ENCODE assay signal across 16 mouse cellular contexts in the genomic region with DNA sequence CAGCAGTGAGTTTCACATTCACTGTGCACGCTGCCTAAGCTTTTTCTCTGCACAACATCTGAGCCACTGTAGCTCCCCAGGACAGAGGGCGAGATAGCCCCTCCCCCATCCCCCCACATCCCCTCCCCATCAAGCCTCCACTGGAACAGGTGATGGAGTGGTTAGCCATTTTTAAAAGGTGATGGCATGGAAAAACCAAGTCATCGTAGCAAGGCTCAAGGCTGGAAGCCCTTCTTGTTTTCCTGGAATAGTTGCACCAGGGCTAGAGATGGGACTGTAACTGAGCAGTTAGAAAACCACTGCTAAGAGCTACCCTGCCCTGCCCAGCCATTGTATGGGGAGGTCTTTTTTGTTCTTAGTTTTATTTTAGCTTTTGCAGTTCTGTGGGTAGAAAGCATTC.
"Had no signal": no experiment of that assay in that cellular context is flagged by ENCODE, and none has a peak within 500 bp of the region (broad histone marks: within the 10 kb centered on the region; RNA-seq: fewer than 3 reads in every experiment).

No protein-coding gene starts in this region.

- H3K36me3 ChIP-seq: lung, embryonic 15.5 days; midbrain, embryonic 13.5 days; midbrain, embryonic 15.5 days; neural tube, embryonic 12.5 days had no signal

- H3K27ac ChIP-seq: lung, embryonic 15.5 days; macrophage; midbrain, embryonic 13.5 days; midbrain, embryonic 15.5 days; neural tube, embryonic 12.5 days had no signal

- H3K4me1 ChIP-seq: midbrain, embryonic 13.5 days; midbrain, embryonic 15.5 days; neural tube, embryonic 12.5 days had no signal

- H3K9ac ChIP-seq: lung, embryonic 15.5 days; midbrain, embryonic 13.5 days; midbrain, embryonic 15.5 days; neural tube, embryonic 12.5 days had no signal

- H3K27me3 ChIP-seq: lung, embryonic 15.5 days; midbrain, embryonic 13.5 days; midbrain, embryonic 15.5 days; neural tube, embryonic 12.5 days had no signal

- ATAC-seq: lung, postnatal 0 days; midbrain, embryonic 13.5 days; midbrain, embryonic 15.5 days had no signal

- H3K4me2 ChIP-seq: lung, embryonic 15.5 days; midbrain, embryonic 11.5 days; midbrain, embryonic 13.5 days; midbrain, embryonic 15.5 days; neural tube, embryonic 12.5 days had no signal

- H3K4me3 ChIP-seq: lung, embryonic 15.5 days; megakaryocyte, embryonic 14.5 days; midbrain, embryonic 13.5 days; midbrain, embryonic 15.5 days; neural tube, embryonic 12.5 days had no signal

- H3K9me3 ChIP-seq: lung, embryonic 15.5 days; midbrain, embryonic 13.5 days; midbrain, embryonic 15.5 days; neural tube, embryonic 12.5 days had no signal

- DNase-seq: lung, adult 2 months; lung, postnatal 14 days; lung, postnatal 36 days; right cerebral cortex, postnatal 14 days; spleen, adult 18-20 months; thymus, adult 18-20 months; thymus, postnatal 14 days; thymus, postnatal 36 days had no signal
